Mouse (Mus musculus) forebrain, embryonic 11.5 days (tissue): Measurements from ENCODE around the gene Trp63. TPM values are rescaled to one million over a fixed set of nuclear protein-coding genes. Genes with fewer than 3 reads are reported as not detected.

ENCODE experiments used
- ATAC-seq: fragments of 200-750 bp; cut with Nextera tagmentation; replicated peaks from 2 replicates; pipeline ENCODE4 v1.8.0; 2017; ENCODE audit warnings: moderate TSS enrichment; ENCODE audit not compliant: low FRiP score
- DNase-seq: peaks from one replicate; pipeline ENCODE4 v3.0.0-alpha.2; 2017; ENCODE audit warnings: low spot score
- H3K27ac ChIP-seq: fragments of 300-500 bp; sonication (generic); 2 replicates; pipeline ENCODE4 v1.5.1; 2014; ENCODE audit warnings: low read depth, low read length
- H3K27me3 ChIP-seq: fragments of 300-500 bp; sonication (generic); 2 replicates; pipeline ENCODE4 v1.6.1; 2014; ENCODE audit warnings: mild to moderate bottlenecking, low read length, mixed read lengths; ENCODE audit not compliant: control insufficient read depth, insufficient read depth
- H3K36me3 ChIP-seq: fragments of 300-500 bp; sonication (generic); 2 replicates; pipeline ENCODE4 v1.6.1; 2014; ENCODE audit warnings: mild to moderate bottlenecking, low read length, moderate library complexity, mixed read lengths; ENCODE audit not compliant: control insufficient read depth, insufficient read depth
- H3K4me1 ChIP-seq: fragments of 300-500 bp; sonication (generic); replicated peaks from 2 replicates; pipeline ENCODE4 v1.6.1; 2014; ENCODE audit warnings: low read length, mixed read lengths; ENCODE audit not compliant: control insufficient read depth, insufficient read depth
- H3K4me2 ChIP-seq: fragments of 300-500 bp; sonication (generic); 2 replicates; pipeline ENCODE4 v1.6.1; 2014; ENCODE audit warnings: low read depth, mild to moderate bottlenecking, low read length, moderate library complexity, mixed read lengths; ENCODE audit not compliant: severe bottlenecking
- H3K4me3 ChIP-seq: fragments of 300-500 bp; sonication (generic); 2 replicates; pipeline ENCODE4 v1.5.1; 2014; ENCODE audit warnings: low read depth, low read length
- H3K9ac ChIP-seq: fragments of 300-500 bp; sonication (generic); 2 replicates; pipeline ENCODE4 v1.6.1; 2014; ENCODE audit warnings: low read length
- H3K9me3 ChIP-seq: fragments of 300-500 bp; sonication (generic); 2 replicates; pipeline ENCODE4 v1.6.1; 2016; ENCODE audit warnings: low read length, mixed read lengths; ENCODE audit not compliant: control insufficient read depth
- WGBS: fragments of 180-500 bp; shearing (Covaris S2); extraction: QIAGEN DNeasy Blood & Tissue Kit; methylation state at CpG from one replicate; pipeline ENCODE4 v1.1.7; 2014; 5-methylcytosine and 5-hydroxymethylcytosine counted together
- polyA plus RNA-seq: library from polyadenylated mRNA; unstranded; fragments of >200 nt; fragmentation: Nextera tagmentation; extraction: Ambion mirVana; gene quantifications from 2 replicates; pipeline ENCODE4 v1.2.1, GENCODE M21; 2014

The Trp63 gene
- polyA plus RNA-seq, 1 experiment from 2014 or later, result 4.7 TPM

DNA sequence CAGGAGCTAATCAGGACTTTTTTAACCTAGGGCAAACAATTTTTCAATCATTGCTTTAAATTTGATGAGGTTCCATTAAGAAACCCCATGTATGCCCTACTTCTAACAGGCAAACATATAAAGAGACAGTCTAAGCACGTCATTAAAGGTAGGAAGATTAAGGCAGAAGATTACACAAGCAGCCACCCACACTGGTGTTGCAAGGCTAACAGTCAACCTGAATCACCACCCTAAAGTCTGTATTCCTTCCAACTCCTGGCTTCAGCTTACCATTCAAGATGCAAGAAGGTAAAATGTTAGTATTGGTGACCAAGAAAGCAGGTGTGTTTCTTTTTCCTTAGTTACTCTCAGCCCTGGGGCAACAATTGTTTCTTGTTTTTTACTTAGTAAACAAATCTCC, 228.6 kb downstream of the Trp63 start:
- ATAC-seq (no peak), DNase-seq (no peak)
- no peaks in the 10 kb centered on the region for H3K4me1 ChIP-seq
- WGBS, result 68% methylated on average over 1 of the region's 1 CpGs
- H3K9me3 ChIP-seq, result no peaks in the 10 kb centered on the region
- H3K27me3 ChIP-seq, result no peaks in the 10 kb centered on the region
- H3K27ac ChIP-seq, result no peak overlapping the region
- H3K9ac ChIP-seq, result no peak overlapping the region
- H3K4me2 ChIP-seq, result no peak overlapping the region
- H3K36me3 ChIP-seq, result no peaks in the 10 kb centered on the region
- no peak overlapping the region for H3K4me3 ChIP-seq

DNA sequence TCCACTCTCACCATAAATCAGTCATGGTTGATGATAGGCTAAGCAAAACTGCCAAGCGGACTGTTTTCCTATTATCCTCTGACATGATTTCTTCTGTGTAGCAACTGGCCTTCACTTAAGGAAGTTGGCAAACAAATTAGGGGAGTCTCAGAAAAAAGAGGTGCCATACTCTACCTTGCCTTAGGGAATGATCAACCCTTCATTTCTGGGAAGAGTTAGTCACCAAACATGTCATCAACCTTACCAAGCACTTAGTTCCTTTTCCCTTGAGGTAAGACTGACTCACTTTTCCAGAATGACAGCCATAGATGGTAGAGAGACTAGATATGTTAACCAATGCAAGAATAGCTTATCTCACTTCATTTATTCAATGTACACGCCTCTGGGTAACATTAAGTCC, 250.6 kb downstream of the Trp63 start:
- Histone ChIP-seq H3K9ac (no peak overlapping the region), H3K4me3 (no peak overlapping the region), H3K4me2 (no peak overlapping the region), H3K9me3 (no peaks in the 10 kb centered on the region), H3K27ac (no peak overlapping the region), H3K36me3 (no peaks in the 10 kb centered on the region), H3K4me1 (no peaks in the 10 kb centered on the region), H3K27me3 (no peaks in the 10 kb centered on the region)
- ATAC-seq (no peak), DNase-seq (no peak)
- WGBS, result 84% methylated on average over 2 of the region's 2 CpGs
